Mouse (Mus musculus) kidney, adult 2 months (tissue): ENCODE measurements around the gene Chst3.

Experiments used
- CTCF ChIP-seq: fragments of 200-500 bp; conservative IDR thresholded peaks from 2 replicates; pipeline ENCODE4 v1.5.1; 2011; ENCODE audit warnings: low read depth, mild to moderate bottlenecking, control low read depth, low read length, moderate library complexity, mixed read lengths; ENCODE audit not compliant: insufficient read depth, insufficient read length
- POLR2A ChIP-seq: fragments of 200-500 bp; IDR thresholded peaks from one replicate; pipeline ENCODE4 v1.6.1; 2011; ENCODE audit warnings: low read depth, low read length, control low read depth

- no peak for TF ChIP-seq CTCF
- TF ChIP-seq POLR2A, result no peak
Observed at GRCm38 (mm10) chr10:60170326-60171089, 48.6 kb downstream of the Chst3 start.
